Mouse (Mus musculus): ENCODE data around the gene Tbx15.

- no peak for TF ChIP-seq CTCF (IDR thresholded peaks at IDR 0.05; ENCODE audit: borderline replicate concordance, extremely low read depth, insufficient read depth, insufficient read length)
- TF ChIP-seq POLR2A (IDR thresholded peaks at IDR 0.05; ENCODE audit: borderline replicate concordance, extremely low read depth, insufficient read depth, insufficient read length, poor library complexity, severe bottlenecking): no peak
These were observed 50.7 kb downstream of the Tbx15 start for GRCm38 (mm10) chr3:99290878-99291277.

Data from brain, embryonic 14.5 days (tissue).